Mouse (Mus musculus) myocyte (in vitro differentiated cells): ENCODE data around the gene Ascc3. TPM values are rescaled to one million over a fixed set of nuclear protein-coding genes. Genes with fewer than 3 reads are reported as not detected.

Source experiments
- H3K27me3 ChIP-seq: one replicate; pipeline ENCODE4 v1.6.1; 2011; ENCODE audit not compliant: control insufficient read depth, insufficient read depth, insufficient read length
- H3K36me3 ChIP-seq: one replicate; pipeline ENCODE4 v1.6.1; 2011; ENCODE audit not compliant: control insufficient read depth, insufficient read depth
- H3K4me2 ChIP-seq: one replicate; pipeline ENCODE4 v1.6.1; 2011; ENCODE audit warnings: low read depth, control low read depth
- H3K4me3 ChIP-seq: one replicate; pipeline ENCODE4 v1.5.1; 2011; ENCODE audit warnings: mild to moderate bottlenecking, control low read depth, moderate library complexity
- H3K79me2 ChIP-seq: one replicate; pipeline ENCODE4 v1.6.1; 2011; ENCODE audit not compliant: control insufficient read depth, insufficient read depth
- H3ac ChIP-seq: one replicate; pipeline ENCODE4 v1.6.1; 2011; ENCODE audit not compliant: control insufficient read depth, insufficient read length
- CEBPB ChIP-seq: IDR thresholded peaks from 2 replicates; pipeline ENCODE4 v1.6.1; 2011; ENCODE audit warnings: mild to moderate bottlenecking, moderate library complexity; ENCODE audit not compliant: poor library complexity, insufficient read depth, severe bottlenecking
- E2F4 ChIP-seq: IDR thresholded peaks from one replicate; pipeline ENCODE4 v1.6.1; 2011; ENCODE audit warnings: mild to moderate bottlenecking, control low read depth, moderate library complexity; ENCODE audit not compliant: insufficient read depth
- MAX ChIP-seq: IDR thresholded peaks from one replicate; pipeline ENCODE4 v1.6.1; 2011; ENCODE audit warnings: low read depth, mild to moderate bottlenecking, control low read depth
- MYOD1 ChIP-seq, 3 experiments: IDR thresholded peaks; one replicate each; pipeline ENCODE4 v1.6.1; 2011; ENCODE audit warnings: control low read depth in 2 of 3, low read depth in 2 of 3, mild to moderate bottlenecking in 2 of 3, moderate library complexity in 1 of 3; ENCODE audit not compliant: insufficient read length in 2 of 3, control insufficient read depth in 1 of 3
- MYOG ChIP-seq, 3 experiments: IDR thresholded peaks; one replicate each; pipeline ENCODE4 v1.6.1; 2011; ENCODE audit warnings: control low read depth in 2 of 3, low read depth in 2 of 3, mild to moderate bottlenecking in 2 of 3; ENCODE audit not compliant: insufficient read length in 2 of 3, control insufficient read depth in 1 of 3, insufficient read depth in 1 of 3
- POLR2A ChIP-seq: IDR thresholded peaks from one replicate; pipeline ENCODE4 v1.6.1; 2011; ENCODE audit warnings: low read depth, mild to moderate bottlenecking, control low read depth, moderate library complexity; ENCODE audit not compliant: insufficient read length
- POLR2AphosphoS2 ChIP-seq: IDR thresholded peaks from one replicate; pipeline ENCODE4 v1.6.1; 2011; ENCODE audit warnings: low read depth, control low read depth; ENCODE audit not compliant: insufficient read length
- REST ChIP-seq: IDR thresholded peaks from one replicate; pipeline ENCODE4 v1.6.1; 2011; ENCODE audit warnings: mild to moderate bottlenecking, control low read depth, moderate library complexity; ENCODE audit not compliant: insufficient read depth, insufficient read length
- SRF ChIP-seq: IDR thresholded peaks from one replicate; pipeline ENCODE4 v1.6.1; 2011; ENCODE audit warnings: low read depth; ENCODE audit not compliant: control insufficient read depth, insufficient read length
- TCF12 ChIP-seq: IDR thresholded peaks from one replicate; pipeline ENCODE4 v1.6.1; 2011; ENCODE audit warnings: mild to moderate bottlenecking, control low read depth; ENCODE audit not compliant: poor library complexity, insufficient read depth, severe bottlenecking
- TCF3 ChIP-seq: IDR thresholded peaks from one replicate; pipeline ENCODE4 v1.6.1; 2011; ENCODE audit warnings: low read depth, control low read depth; ENCODE audit not compliant: insufficient read length
- USF1 ChIP-seq: IDR thresholded peaks from one replicate; pipeline ENCODE4 v1.6.1; 2011; ENCODE audit warnings: low read depth, mild to moderate bottlenecking, control low read depth, moderate library complexity
- polyA plus RNA-seq: library from polyadenylated mRNA; unstranded; fragments of >200 nt; fragmentation: generic; extraction: Trizol; gene quantifications from one replicate; pipeline ENCODE4 v1.2.1, GENCODE M21; 2012; ENCODE audit warnings: missing spikeins

The Ascc3 gene
- polyA plus RNA-seq, 1 experiment: 7.2 TPM

- Histone ChIP-seq H3K4me3 (no peak overlapping the region), H3K27me3 (no peaks in the 10 kb centered on the region), H3K4me2 (no peak overlapping the region), H3ac (no peak overlapping the region), H3K79me2 (no peaks in the 10 kb centered on the region), H3K36me3 (peaks cover 23% of the 10 kb centered on the region)
- TF ChIP-seq SRF (no peak), TCF12 (no peak), MAX (no peak), POLR2AphosphoS2 (no peak), TCF3 (no peak), MYOD1 (IDR thresholded peaks at IDR 0.05; ENCODE audit: control insufficient read depth in 1 of 3, insufficient read length in 2 of 3, low read depth in 2 of 3) (no peak), USF1 (no peak), POLR2A (no peak), MYOG (IDR thresholded peaks at IDR 0.05; ENCODE audit: control insufficient read depth in 1 of 3, insufficient read depth in 1 of 3, insufficient read length in 2 of 3, low read depth in 2 of 3) (no peak), E2F4 (no peak), REST (no peak)
Measured at GRCm38 (mm10) chr10:50711765-50712164, 119.3 kb downstream of the Ascc3 start.

- H3ac ChIP-seq: no peak overlapping the region
- no peak overlapping the region for H3K4me3 ChIP-seq
- H3K79me2 ChIP-seq: no peaks in the 10 kb centered on the region
- TF ChIP-seq MYOD1 (IDR thresholded peaks at IDR 0.05; ENCODE audit: control insufficient read depth in 1 of 3, insufficient read length in 2 of 3, low read depth in 2 of 3) (no peak), MAX (no peak), SRF (no peak), POLR2AphosphoS2 (no peak), TCF3 (no peak), TCF12 (no peak), E2F4 (no peak), CEBPB (no peak), MYOG (IDR thresholded peaks at IDR 0.05; ENCODE audit: control insufficient read depth in 1 of 3, insufficient read depth in 1 of 3, insufficient read length in 2 of 3, low read depth in 2 of 3) (no peak), POLR2A (no peak), USF1 (no peak), REST (no peak)
- H3K4me2 ChIP-seq: no peak overlapping the region
- no peaks in the 10 kb centered on the region for H3K27me3 ChIP-seq
- H3K36me3 ChIP-seq: peaks cover 14% of the 10 kb centered on the region
Measured at GRCm38 (mm10) chr10:50733459-50733858, 141.0 kb downstream of the Ascc3 start.

GRCm38 (mm10) chr10:50762069-50762468, 169.6 kb downstream of the Ascc3 start:
- Histone ChIP-seq H3K4me2 (no peak overlapping the region), H3K4me3 (no peak overlapping the region), H3ac (no peak overlapping the region), H3K27me3 (no peaks in the 10 kb centered on the region), H3K79me2 (no peaks in the 10 kb centered on the region), H3K36me3 (no peaks in the 10 kb centered on the region)
- TF ChIP-seq E2F4 (no peak), USF1 (no peak), SRF (no peak), CEBPB (no peak)

GRCm38 (mm10) chr10:50762984-50763383, 170.5 kb downstream of the Ascc3 start:
- Histone ChIP-seq H3K27me3 (no peaks in the 10 kb centered on the region), H3K4me2 (no peak overlapping the region), H3K36me3 (no peaks in the 10 kb centered on the region), H3K4me3 (no peak overlapping the region), H3ac (no peak overlapping the region), H3K79me2 (no peaks in the 10 kb centered on the region)
- TF ChIP-seq USF1: no peak
- TF ChIP-seq REST: no peak
- TF ChIP-seq MYOG (IDR thresholded peaks at IDR 0.05; ENCODE audit: control insufficient read depth in 1 of 3, insufficient read depth in 1 of 3, insufficient read length in 2 of 3, low read depth in 2 of 3): no peak
- no peak for TF ChIP-seq SRF
- TF ChIP-seq CEBPB: no peak
- TF ChIP-seq TCF3: no peak
- no peak for TF ChIP-seq MYOD1 (IDR thresholded peaks at IDR 0.05; ENCODE audit: control insufficient read depth in 1 of 3, insufficient read length in 2 of 3, low read depth in 2 of 3)
- TF ChIP-seq TCF12: no peak
- no peak for TF ChIP-seq E2F4
- TF ChIP-seq MAX: no peak

GRCm38 (mm10) chr10:50763457-50764310, 171.2 kb downstream of the Ascc3 start:
- no peaks in the 10 kb centered on the region for H3K79me2 ChIP-seq
- no peak overlapping the region for H3ac ChIP-seq
- no peak for TF ChIP-seq USF1
- no peak for TF ChIP-seq MYOG (IDR thresholded peaks at IDR 0.05; ENCODE audit: control insufficient read depth in 1 of 3, insufficient read depth in 1 of 3, insufficient read length in 2 of 3, low read depth in 2 of 3)
- TF ChIP-seq POLR2A: no peak
- no peak for TF ChIP-seq POLR2AphosphoS2
- no peak for TF ChIP-seq CEBPB
- TF ChIP-seq E2F4: no peak
- no peak for TF ChIP-seq TCF12
- no peak for TF ChIP-seq MYOD1 (IDR thresholded peaks at IDR 0.05; ENCODE audit: control insufficient read depth in 1 of 3, insufficient read length in 2 of 3, low read depth in 2 of 3)
- H3K36me3 ChIP-seq: no peaks in the 10 kb centered on the region
- H3K4me3 ChIP-seq: no peak overlapping the region
- no peak overlapping the region for H3K4me2 ChIP-seq
- H3K27me3 ChIP-seq: no peaks in the 10 kb centered on the region
